Mouse (Mus musculus) megakaryocyte, embryonic 14.5 days (primary cell): ENCODE measurements around the gene Map1a.

Experiments
- FLI1 ChIP-seq: IDR thresholded peaks from 2 replicates; pipeline ENCODE4 v1.6.1; 2012; ENCODE audit warnings: low read length, inconsistent platforms, mixed read lengths
- GATA1 ChIP-seq: IDR thresholded peaks from 3 replicates; pipeline ENCODE4 v1.6.1; 2012; ENCODE audit warnings: mixed read lengths, low read length, inconsistent platforms, borderline replicate concordance

GRCm38 (mm10) chr2:121354378-121354777 is 65.0 kb downstream of the Map1a start:
- TF ChIP-seq FLI1, result no peak
- TF ChIP-seq GATA1, result no peak
